Mouse (Mus musculus): ENCODE measurements at regions not wholly inside any gene's neighbourhood (a gene's known extent, or its start where the extent isn't known, plus 50 kb on each side); places are given as distances from the start of the nearest gene placed in this dataset.

GRCm38 (mm10) chr2:72880016-72880415 lies 100.2 kb downstream of the Sp3 start:
- DNase-seq (ENCODE audit: low spot score), result no peak

- DNase-seq (ENCODE audit: low spot score), result no peak
Measured at GRCm38 (mm10) chr2:72881554-72881953, 98.7 kb downstream of the Sp3 start.

GRCm38 (mm10) chr2:72886250-72886649 lies 94.0 kb downstream of the Sp3 start:
- DNase-seq (ENCODE audit: low spot score), result no peak

Data from thymus, postnatal 0 days (tissue).